Mouse (Mus musculus) liver, postnatal 0 days (tissue): ENCODE results near the gene Shroom3.

ENCODE experiments used
- CTCF ChIP-seq: sonication (generic); IDR thresholded peaks from 2 replicates; pipeline ENCODE4 v1.5.1; 2016; ENCODE audit warnings: antibody characterized with exemption, low read depth
- EP300 ChIP-seq: IDR thresholded peaks from 2 replicates; pipeline ENCODE4 v1.6.1; 2016; ENCODE audit warnings: antibody characterized with exemption, low read depth, mild to moderate bottlenecking

GRCm38 (mm10) chr5:92933599-92934217, 250.5 kb downstream of the Shroom3 start:
- TF ChIP-seq CTCF (no peak), EP300 (no peak)
